Mouse (Mus musculus) mouse trophoblast stem cell (cell line): Measurements from ENCODE around the gene Hes2.

Experiments
- in situ Hi-C, 2 experiments: fragments of 300-500 bp; cut with MseI, MboI; formaldehyde crosslinking; loops; 2 replicates in 1 of 2; 3 replicates in 1 of 2; pipeline ENCODE4 v1.15.1; 2025

The Hes2 gene

DNA sequence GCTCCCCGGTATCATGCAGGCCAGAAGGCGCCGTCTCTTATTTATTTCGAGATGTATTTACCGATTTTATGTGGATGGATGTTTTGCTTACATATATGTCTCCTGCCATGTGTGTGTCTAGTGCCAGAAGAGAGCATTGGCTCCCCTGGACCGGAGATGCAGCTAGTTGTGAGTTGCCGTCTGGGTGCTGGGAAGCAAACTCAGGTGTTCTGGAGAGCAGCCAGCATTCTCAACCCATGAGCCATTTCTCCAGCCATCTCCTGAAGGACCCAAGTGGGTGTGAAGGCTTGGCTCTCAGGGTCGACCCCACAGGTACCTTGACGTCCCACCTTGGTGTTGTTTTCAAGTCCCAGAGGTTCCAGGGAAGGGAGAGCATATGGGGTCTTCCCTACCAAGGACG, 23.5 kb downstream of the Hes2 start:
- in situ Hi-C loops, result no loop called here

DNA sequence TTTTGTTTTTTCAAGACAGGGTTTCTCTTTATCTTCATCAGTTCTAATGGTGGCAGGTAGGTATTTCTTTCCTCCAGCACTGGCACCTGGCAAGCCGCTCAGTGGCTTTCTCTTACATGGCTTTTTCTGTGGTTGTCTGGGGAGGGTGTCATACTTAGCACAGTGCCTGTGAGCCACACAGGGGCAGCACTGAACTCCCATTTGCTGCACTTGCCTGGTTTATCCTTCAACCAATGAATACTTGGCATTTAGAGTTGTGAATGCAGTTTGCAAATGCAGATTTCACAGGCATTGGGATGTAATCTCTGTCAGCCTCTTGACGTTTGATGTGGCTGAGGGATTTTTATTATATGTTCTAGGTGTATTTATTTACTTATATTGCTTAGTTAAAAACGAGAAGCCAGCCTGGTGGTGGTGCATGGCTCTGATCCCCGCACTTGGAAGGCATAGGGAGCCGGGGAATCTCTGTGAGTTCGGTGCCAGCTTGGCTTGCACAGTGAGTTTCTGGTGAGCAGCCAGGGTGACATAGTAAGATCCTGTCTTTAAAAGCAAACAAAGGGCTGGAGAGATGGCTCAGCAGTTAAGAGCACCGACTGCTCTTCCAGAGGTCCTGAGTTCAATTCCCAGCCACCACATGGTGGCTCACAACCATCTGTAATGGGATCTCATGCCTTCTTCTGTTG, 25.8 kb downstream of the Hes2 start:
- in situ Hi-C loops, result no loop called here

DNA sequence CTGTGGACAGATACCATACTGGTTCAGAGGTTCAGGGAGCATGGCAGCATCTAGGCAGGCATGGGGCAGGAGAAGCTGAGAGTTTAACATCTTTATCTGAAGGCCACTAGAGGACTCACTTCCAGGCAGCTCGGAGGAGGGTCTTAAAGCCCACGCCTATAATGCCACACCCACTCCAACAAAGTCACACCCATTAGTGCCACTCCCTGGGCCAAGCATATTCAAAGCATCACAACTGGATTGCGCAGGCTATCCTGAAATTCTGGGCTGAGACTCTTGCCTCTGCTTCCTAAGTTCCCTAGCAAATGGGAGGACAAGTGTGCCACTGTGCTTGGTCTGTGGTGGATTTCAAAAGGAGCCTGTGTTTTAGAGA, 26.5 kb downstream of the Hes2 start:
- in situ Hi-C loops, result no loop called here

DNA sequence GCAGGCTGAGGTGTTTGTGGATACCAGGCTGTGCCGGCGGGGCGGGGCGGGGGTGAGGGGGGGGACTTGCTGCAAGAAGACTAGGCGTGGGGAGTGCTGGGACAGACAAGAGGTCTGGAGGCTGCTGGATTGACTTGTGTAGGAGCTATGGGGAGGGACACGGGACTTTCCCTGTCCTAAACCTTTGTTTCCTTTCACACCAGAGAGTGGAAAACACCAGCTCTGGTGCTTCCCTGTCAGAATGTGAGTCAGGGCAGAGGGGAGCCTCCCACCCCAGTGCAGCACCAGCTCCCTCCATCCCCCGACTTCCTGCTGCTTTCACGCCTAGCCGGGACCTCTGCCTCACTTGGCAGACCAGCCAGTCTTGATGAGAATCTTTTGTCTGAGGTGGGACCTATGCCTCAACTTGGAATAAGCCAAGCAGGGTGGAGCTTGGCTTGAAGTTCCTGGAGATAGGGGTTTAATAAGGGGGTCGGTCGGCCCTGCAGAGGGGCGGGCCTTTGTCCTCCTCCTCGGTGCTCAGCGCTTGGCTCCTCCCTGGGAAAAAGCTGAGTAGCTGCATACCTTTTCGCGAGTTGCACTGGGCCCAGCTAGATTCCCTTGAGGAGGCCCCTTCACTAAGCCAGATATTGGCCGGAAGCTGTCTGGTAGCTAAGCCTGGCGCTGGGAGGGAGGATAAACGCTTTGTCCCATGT, 27.0 kb downstream of the Hes2 start:
- in situ Hi-C loops, result no loop called here

DNA sequence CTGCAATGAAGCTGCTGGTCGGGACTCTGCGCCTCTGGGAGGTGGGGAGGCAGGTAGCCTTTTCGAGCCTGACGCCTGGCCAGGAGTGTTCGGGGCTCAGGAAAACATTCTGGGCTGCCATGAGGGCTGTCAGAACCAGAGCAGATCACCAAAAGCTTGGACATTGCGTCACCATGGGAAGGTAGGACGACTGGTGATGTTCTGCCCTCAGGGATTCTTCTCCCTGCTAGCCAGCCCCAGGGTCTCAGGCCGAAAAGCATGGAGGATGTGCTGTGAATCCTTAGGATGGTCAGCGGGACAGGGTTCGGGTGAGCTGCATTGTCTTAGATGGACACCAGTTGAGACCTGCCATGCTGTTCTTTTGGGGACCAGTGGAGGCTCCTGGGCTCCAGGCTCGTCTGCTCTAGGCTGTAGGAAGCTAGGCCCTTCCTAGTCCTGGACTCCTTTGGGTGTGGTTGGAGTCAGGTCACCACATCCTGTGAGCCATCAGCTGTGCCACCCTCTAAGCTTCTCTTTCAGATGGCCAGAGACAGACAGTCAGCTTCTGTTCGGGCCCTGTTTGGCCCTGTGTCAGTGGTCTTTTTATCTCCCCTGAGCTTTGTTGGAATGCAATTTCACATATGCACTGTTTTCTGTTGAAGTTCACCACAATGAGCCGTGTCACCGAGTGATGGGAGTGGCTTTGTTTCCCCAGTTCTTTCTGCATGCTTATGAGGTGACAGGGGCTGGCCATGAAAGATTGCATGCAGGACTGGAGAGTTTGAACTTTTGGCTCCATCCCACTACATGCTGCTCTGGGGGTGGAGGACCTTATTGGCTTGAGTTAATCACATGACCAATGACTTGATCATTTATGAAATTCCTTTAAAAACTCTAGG, 27.8 kb downstream of the Hes2 start:
- in situ Hi-C loops, result no loop called here

DNA sequence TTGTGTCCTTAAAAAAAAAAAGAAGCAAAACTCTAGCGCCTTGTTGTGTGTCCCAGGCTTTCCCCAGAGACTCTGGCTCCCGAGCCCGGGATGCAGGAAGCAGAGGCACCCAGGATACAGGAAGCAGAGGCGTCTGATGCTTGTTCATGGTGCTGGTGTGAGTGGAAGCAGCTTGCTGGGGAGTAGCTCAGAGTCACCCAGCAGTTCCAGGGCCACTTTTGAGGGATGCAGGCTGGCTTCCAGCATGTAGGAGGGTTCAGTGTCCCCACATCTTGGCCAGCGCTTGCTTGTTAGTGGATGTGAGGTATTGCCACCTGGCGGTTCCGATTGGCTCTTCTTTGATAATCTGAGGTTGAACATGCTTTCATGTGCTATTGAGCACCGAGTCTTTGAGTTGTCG, 28.5 kb downstream of the Hes2 start:
- in situ Hi-C loops, result no loop called here

DNA sequence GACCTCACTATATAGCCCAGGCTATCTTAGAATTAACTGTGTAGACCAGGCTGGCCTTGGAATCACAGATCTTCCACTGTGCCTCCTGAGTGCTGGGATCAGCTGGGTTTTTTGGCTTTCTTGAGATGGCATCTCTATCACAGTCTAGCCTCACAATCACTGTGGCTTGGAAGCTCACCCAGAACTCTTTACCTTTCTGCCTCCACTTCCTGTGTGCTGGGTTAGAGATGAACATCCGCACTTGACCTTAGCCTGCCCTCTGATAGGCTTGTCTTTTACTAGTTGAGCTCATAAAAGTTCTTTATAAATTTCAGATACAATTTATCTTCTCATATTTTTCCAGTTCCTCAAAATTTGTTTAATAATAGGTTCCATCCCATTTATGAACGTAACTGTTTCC, 30.0 kb downstream of the Hes2 start:
- in situ Hi-C loops, result no loop called here

DNA sequence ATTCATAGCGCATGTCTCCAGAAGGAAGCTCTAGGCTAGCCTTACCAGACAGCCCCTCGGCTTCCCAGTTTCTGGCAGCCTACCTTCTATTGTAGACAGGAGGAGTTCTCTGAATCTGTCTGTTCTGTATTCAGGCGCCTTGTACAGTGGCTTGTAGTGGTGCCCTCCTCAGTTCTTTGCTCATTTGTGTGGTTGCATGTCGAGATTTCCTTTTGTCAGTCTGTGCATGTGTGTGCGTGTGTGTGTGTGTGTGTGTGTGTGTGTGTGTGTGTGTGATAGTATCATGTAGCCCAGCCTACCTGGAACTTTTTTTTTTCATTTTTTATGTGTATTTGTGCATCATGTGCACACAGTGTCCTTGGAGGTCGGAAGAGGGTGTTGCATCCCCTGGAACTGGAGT, 30.4 kb downstream of the Hes2 start:
- in situ Hi-C loops, result no loop called here

DNA sequence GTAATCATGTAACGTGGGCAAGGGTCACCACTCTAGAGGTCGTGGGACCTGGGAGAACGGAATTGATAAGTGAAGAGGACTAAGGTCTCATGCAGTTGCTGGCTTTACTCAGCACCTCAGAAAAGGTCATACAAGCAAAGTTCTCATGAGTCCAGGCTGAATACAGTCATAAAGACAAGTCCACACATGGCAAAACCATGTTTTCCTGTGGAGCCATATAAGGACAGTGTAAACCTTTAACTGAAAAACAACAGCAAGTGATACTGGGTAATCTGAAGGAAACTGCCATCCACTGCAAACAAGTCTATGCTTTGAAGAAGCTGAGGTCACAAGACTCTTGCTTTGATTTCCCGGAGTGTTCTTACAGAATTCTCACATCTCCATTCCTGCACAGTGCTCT, 31.0 kb downstream of the Hes2 start:
- in situ Hi-C loops, result no loop called here

DNA sequence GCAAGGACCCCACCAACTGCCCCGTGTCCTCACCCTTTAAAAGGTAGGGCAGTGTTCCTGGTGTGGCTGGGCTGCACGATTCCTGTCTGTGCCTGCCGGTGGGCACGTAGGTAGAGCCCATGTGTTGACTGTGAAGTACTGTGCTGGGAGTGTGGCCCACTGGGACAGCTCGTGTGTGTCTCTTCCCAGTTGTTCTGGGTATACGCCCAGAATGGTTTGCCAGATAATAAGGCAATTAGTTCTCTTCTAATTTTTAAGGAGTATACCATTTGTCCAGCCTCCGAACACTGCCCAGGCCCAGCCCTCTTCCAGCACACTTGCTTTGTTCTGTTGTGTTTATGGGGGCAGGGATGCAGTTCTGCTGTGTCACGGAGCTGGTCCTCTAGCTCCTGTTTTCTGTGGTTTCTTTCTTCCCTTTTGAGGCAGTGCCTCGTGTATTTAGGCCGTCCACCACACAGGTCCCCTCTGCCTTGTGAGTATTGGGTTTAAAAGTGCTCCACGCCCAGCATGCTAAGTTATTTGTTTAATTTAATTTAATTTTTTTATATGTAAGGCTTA, 31.5 kb downstream of the Hes2 start:
- in situ Hi-C loops, result no loop called here

DNA sequence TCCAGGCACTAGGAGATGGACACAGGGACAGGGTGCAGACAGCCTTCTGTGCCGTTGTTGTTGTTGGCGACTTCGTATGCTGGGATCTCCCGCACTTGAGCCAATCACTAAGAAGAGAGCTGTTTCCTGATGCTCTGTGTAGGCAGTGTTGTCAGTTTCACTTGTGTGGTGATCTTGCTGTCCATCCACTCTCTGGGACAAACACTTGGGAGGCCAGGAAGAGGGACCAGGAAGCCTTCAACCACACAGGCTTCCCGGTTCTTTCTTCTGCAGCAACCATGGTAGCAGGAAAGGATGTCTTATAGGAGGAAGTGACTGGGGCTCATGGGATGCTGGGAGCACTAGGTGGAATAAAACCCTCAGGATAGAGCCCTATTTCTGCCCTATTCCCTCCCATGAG, 32.0 kb downstream of the Hes2 start:
- in situ Hi-C loops, result no loop called here

DNA sequence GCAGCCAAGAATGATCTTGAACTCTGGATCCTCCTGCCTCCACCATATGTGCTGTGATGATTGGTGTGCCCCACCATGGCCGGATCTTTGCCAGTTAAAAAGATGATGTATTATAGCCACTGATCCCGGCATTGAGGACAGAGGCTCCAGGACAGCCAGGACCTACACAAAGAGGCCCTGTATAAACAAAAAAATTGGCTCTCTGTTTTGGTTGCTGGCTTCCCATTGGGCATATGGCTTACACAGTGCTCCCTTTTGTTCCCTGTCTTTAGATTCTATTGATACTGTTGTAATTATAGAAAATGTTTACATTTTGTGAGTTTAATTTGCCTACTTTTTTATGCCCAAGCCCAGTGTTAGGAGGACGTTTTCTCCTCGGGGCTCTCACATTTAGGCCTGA, 33.9 kb downstream of the Hes2 start:
- in situ Hi-C loops, result no loop called here

DNA sequence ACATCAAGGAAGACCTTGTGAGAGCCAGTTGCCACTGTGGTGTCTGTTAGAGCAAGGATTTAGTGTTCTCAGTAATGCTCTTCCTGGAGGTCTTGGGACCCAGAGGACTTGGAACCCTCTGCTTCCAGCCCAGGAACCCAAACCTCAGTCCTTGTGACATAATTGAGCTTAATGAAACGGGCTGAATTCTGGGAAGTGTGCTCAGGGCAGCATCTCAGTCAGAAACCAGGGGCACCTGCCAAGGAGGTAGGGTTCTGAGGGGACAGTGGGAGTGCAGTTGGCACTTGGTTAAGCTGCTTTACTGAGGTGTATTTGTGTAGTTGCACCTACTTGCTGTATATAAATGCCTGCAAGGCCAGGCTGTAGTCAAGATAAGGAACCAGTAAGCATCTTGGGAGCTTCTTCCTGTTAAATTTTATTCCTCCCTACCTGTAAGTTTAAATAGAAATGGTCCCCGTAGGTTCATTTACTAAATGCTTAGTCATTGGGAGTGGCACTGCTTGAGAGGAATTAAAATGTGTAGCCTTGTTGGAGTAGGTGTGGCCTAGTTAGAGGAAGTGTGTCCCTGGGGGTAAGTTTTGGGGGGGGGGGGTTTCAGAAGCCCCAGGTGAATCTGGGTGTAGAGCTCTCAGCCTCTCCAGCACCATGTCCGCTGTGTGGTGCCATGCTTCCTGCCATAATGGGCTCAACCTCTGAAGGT, 36.0 kb downstream of the Hes2 start:
- in situ Hi-C loops, result no loop called here

DNA sequence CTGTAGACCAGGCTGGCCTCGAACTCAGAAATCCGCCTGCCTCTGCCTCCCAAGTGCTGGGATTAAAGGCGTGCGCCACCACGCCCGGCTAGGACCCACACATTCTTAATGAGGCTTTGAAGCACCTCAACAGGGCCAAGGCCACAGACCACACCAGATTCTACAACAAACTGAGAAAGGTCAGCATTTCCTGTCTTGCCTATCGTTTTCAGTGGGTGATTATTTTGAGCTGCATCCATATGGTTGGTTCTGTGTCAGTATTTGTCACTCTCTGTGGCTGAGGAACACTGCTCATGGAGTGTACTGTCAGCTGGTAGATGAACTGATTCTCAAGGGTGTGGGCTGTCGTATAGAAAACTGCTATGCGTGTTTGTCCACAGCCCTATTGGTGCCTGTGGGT, 37.6 kb downstream of the Hes2 start:
- in situ Hi-C loops, result no loop called here

DNA sequence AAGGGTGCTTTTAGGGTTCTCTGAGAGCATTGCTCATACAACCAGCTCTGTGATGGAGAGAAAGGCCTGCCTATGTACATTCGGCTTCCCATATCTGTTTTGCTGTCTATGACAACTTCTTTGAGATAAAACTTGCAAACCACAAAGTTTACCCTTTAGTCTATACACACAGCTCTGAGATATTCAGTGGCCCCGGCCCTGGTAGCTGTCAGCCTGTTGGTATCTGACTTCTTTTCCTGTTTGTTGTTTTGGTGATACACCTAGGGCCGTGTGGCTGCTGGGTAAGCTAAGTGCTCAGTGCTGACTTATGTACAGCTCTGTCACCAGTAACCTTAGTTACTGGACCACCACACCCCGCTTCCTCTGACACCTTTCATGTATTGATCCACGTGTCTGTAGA, 38.9 kb downstream of the Hes2 start:
- in situ Hi-C loops, result no loop called here

DNA sequence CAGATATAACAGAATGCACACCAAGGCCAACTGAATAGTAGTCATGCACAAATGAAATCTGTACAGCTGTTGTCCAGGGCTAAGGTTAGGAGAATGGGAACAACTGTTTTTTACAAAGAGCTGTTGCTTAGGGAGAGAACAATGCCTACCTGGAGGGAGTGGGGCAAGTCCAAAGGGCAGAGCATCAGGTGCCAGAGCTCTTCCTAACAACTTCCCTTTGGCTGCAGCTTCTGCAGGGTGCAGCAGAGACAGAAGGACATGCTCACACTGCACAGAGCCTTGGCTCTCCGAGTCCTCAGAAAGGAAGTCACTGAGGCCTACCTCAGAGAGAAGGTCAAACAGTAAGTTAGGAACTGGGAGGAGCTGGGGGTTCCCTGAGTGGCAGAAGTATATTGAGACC, 41.0 kb downstream of the Hes2 start:
- in situ Hi-C loops, result no loop called here

DNA sequence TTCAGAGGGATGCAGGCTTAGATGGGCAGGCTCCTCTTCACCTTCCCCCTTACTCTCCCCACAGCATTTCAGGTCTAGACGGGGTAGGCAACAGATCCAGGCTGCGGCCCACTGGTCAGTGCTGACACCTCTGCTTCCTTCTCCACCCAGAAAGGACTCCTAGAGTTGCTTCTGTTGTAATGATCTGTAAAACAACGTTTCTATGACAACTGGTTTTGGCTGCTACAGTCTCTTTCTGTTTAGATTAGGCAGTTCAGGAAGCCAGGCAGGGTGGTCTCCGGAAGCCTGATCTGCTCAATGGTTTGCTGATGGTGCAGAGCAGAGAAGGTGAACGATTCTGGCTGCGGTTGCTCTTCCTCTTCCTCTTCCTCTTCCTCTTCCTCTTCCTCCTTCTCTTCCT, 42.8 kb downstream of the Hes2 start:
- in situ Hi-C loops, result no loop called here

DNA sequence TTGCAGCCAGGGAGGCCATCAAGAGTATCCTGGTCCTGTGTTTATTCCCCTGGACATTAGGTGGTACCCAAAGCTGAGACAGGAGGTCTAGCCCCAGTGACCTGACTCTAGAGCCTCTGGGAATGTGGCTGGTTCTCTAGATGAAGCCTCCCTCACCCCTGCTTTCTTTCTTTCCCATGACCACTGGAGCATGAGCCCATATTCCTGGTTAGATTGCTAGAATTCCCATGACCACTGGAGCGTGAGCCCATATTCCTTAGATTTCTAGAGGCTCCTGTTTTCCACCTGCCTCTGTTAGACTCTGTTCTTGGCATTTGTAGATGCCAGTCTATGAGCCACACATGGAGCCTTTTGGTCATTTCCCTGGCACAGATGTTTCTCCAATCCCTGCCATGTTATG, 43.8 kb downstream of the Hes2 start:
- in situ Hi-C loops, result no loop called here

DNA sequence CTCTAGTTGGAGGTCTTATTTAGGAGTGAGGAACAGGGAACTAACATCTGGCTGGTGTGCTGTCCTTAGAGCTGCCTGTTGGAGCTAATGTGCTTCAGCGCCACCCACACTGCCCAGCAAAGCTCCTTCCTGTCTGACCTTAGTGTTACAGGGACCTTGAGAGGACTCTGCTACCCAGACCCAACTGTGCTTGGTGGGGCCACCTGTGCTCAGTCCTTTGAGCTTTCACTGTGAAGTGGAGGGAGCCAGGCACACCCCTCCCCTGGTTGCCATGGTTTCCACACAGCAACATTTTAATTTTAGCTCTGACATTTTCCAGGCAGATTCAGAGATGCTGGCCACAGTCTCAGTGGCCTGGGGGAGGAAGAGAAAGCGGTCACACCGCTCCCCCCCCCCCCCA, 44.2 kb downstream of the Hes2 start:
- in situ Hi-C loops, result no loop called here

DNA sequence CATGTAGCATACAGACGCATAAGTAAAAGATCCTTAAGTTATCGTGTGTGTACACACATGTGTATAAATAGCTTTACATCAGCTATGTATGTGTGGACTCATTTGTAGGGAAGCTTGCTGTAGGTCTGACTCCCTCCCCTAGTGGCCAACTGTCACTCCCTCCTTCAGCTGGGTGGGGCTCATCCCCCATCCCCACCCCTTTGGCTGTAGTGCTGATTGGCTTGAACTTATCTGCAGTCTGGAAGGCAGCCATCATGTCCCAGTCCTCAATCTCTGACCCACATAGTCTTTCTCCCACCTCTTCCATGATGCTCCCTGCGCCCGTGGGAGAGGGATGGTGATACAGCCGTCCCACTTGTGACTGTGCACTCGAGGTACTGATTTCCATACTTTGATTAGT, 46.0 kb downstream of the Hes2 start:
- in situ Hi-C loops, result no loop called here

DNA sequence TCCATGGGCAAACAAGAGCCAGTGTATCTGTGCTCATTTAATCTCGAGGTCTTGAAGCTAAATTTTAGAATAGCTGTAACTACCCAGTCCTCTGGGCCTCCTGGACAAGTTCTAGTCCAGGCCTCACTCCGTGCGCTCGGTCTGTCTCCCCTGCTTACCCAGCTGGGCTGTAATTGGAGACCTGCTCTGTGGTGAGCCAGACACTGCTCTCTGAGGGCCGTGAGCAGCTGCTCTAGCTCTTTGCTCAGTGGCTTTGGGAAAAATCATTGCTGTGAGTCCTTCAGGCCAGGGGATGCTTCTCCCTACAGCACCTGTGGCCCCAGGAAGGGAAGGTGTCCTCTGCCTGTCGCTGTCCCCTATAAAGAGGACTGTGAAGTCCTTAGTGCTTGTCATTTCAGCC, 47.5 kb downstream of the Hes2 start:
- in situ Hi-C loops, result no loop called here

DNA sequence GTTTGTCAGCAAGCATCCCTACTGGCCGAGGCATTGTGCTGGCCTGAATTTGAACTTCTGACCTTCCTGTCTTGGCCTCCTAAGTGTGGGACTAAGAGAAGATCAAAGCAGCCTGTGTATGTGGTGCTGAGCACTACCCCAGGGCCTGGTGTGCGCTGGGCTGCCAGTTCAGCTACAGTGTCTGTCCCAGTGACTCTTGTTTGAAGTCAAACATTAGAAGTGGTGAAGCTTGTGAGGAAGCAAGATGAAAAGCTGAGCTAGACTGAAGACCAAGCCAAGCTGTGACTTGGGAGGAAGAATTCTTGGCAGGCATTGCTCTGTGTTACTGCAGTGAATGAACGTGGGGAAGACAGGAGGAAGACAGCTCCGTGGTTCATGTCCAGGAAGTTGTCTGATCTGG, 51.0 kb downstream of the Hes2 start:
- in situ Hi-C loops, result loop anchor here (5.0 to 10.0 kb wide), 4 partner anchors 32 to 78 kb away; partner anchors contain the start of gene Acot7 (in 1 of the 2)
